Mouse (Mus musculus): ENCODE measurements around the gene Pakap. TPM values are rescaled to one million over a fixed set of nuclear protein-coding genes. Genes with fewer than 3 reads are reported as not detected.
"Not testable (repeated sequence)": the region's sequence is repeated elsewhere in the genome, so short reads cannot be mapped to it uniquely, and the experiment has no call there.

The Pakap gene
- polyA plus RNA-seq, 1 experiment from 2014 or later, result 21.1 TPM

DNA sequence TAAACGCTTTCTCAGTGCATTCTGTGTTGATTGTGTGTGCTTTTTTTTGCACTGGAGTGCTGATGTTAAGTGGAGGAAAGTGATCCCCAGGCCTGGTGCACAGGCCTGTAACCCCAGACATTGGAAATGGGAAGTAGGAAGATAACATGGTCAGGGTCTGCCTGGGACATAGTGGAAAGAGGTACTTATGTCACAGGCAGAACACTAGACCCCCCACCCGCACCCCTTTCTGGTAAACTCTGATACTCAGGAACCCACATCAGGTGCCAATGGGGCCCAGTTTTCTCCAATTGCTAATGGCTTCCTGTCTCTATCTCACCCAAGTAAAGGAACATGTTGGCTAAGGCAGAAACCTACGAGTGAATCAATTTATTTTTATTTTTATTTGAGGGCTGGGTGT, 316.5 kb downstream of the Pakap start:
- no peak overlapping the region for H3K9ac ChIP-seq (ENCODE audit: low read length)
- ATAC-seq (replicated peaks; ENCODE audit: low FRiP score) (no peak), DNase-seq (ENCODE audit: low spot score) (no peak)
- no peak overlapping the region for H3K27ac ChIP-seq (ENCODE audit: low read depth, low read length)
- no peaks in the 10 kb centered on the region for H3K36me3 ChIP-seq (ENCODE audit: control insufficient read depth, insufficient read depth, low read length)
- no peak overlapping the region for H3K4me2 ChIP-seq (ENCODE audit: low read depth, low read length, severe bottlenecking)
- no peak overlapping the region for H3K4me3 ChIP-seq (ENCODE audit: low read depth, low read length)
- H3K27me3 ChIP-seq (ENCODE audit: control insufficient read depth, insufficient read depth, low read length), result no peaks in the 10 kb centered on the region
- WGBS, result 81% methylated on average over 3 of the region's 3 CpGs
- H3K9me3 ChIP-seq (ENCODE audit: control insufficient read depth, low read length), result no peaks in the 10 kb centered on the region
- H3K4me1 ChIP-seq (replicated peaks; ENCODE audit: control insufficient read depth, insufficient read depth, low read length), result 0 out of 2 replicates have a peak, but pooled peaks cover 5% of the 10 kb centered on the region

DNA sequence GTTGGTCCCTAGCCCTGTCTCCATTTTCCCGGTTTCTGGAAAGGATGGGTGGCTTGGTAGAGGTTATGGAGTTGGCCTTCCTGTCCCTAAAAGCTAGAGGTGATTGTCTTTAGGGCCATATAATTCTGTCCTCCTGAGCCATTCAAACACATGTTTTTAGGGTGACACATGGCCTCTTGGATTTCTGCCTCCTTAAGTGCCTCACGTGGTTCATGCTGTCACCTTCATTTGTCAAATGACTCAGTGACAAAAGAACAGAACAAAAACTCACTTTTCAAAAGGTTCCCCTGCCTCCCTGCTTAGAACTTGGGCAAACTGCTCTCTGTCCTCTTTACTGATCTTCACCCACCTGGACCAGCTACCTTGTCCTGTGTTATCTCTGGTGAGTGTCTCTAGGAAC, 317.2 kb downstream of the Pakap start:
- Histone ChIP-seq H3K4me1 (replicated peaks; ENCODE audit: control insufficient read depth, insufficient read depth, low read length) (0 out of 2 replicates have a peak, but pooled peaks cover 3% of the 10 kb centered on the region), H3K27ac (ENCODE audit: low read depth, low read length) (no peak overlapping the region), H3K9ac (ENCODE audit: low read length) (no peak overlapping the region), H3K36me3 (ENCODE audit: control insufficient read depth, insufficient read depth, low read length) (no peaks in the 10 kb centered on the region), H3K9me3 (ENCODE audit: control insufficient read depth, low read length) (no peaks in the 10 kb centered on the region), H3K27me3 (ENCODE audit: control insufficient read depth, insufficient read depth, low read length) (no peaks in the 10 kb centered on the region), H3K4me2 (ENCODE audit: low read depth, low read length, severe bottlenecking) (no peak overlapping the region), H3K4me3 (ENCODE audit: low read depth, low read length) (no peak overlapping the region)
- DNase-seq (ENCODE audit: low spot score) (no peak), ATAC-seq (replicated peaks; ENCODE audit: low FRiP score) (no peak)
- WGBS, result 77% methylated on average over 2 of the region's 2 CpGs

DNA sequence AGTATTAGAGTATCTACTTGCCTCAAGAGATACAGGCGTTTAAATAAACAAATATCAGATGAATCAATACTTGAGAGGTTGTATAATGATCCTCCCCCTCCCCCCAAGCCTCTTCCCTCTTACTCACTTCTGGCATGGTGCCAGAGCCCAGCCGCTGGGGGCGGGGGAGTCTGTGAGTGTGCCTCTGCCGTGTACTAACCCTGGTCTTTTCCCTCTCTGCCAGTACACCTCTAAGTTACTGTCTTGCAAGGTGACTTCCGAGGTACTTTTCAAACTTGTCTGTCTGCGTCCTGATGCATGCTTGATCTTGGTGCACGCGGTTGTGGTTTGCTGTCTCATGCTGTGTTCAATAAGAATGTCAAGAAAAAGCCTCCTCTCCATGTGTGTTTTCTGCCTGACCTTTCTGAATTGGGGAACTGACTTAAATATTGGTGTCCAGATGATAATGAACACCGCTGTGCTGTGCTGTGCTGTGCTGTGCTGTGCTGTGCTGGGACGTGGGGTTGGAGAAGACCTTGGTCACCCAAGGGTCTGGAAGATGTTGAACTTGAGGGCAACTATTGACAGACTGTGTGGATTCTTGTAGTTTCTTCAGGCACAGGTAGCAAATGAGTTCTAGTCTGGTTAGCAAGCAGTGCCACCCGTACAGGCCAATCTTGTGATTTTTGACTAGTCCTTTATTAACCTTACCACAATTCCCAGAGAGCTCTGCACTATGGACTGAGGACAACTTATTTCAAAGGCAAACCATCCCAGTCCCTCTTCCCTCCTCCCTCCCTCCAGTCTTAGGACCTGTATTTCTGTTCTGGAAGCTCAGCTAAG, 318.3 kb downstream of the Pakap start:
- Histone ChIP-seq H3K9ac (ENCODE audit: low read length) (no peak overlapping the region), H3K36me3 (ENCODE audit: control insufficient read depth, insufficient read depth, low read length) (no peaks in the 10 kb centered on the region), H3K27ac (ENCODE audit: low read depth, low read length) (no peak overlapping the region), H3K4me3 (ENCODE audit: low read depth, low read length) (no peak overlapping the region), H3K9me3 (ENCODE audit: control insufficient read depth, low read length) (no peaks in the 10 kb centered on the region), H3K4me1 (replicated peaks; ENCODE audit: control insufficient read depth, insufficient read depth, low read length) (peaks cover 4% of the 10 kb centered on the region; the same call in 1 of the 2 replicates), H3K4me2 (ENCODE audit: low read depth, low read length, severe bottlenecking) (no peak overlapping the region), H3K27me3 (ENCODE audit: control insufficient read depth, insufficient read depth, low read length) (no peaks in the 10 kb centered on the region)
- DNase-seq (ENCODE audit: low spot score) (peak; percentile 67), ATAC-seq (replicated peaks; ENCODE audit: low FRiP score) (no peak)
- 77% methylated on average over 11 of the region's 11 CpGs for WGBS

DNA sequence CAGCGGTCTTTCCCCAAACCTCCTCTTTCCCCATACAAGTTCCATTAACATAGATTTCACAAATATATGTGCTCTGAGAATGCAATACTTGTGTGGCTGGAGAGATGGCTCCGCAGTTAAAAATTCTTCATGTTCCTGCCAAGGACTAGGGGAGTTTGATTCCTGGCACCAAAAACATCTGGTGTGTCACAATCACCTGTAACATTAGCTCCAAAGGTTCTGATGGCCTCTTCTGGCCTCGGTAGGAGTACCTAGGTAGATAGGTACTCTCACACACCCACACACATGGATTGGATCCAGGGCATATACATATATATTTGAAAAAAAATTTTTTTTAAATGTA, 318.9 kb downstream of the Pakap start:
- ATAC-seq (replicated peaks; ENCODE audit: low FRiP score) (no peak), DNase-seq (ENCODE audit: low spot score) (no peak)
- no peak overlapping the region for H3K9ac ChIP-seq (ENCODE audit: low read length)
- no peak overlapping the region for H3K4me2 ChIP-seq (ENCODE audit: low read depth, low read length, severe bottlenecking)
- WGBS, result 93% methylated on average over 3 of the region's 3 CpGs
- no peaks in the 10 kb centered on the region for H3K36me3 ChIP-seq (ENCODE audit: control insufficient read depth, insufficient read depth, low read length)
- H3K4me3 ChIP-seq (ENCODE audit: low read depth, low read length), result no peak overlapping the region
- peaks cover 8% of the 10 kb centered on the region; the same call in 1 of the 2 replicates for H3K4me1 ChIP-seq (replicated peaks; ENCODE audit: control insufficient read depth, insufficient read depth, low read length)
- H3K27me3 ChIP-seq (ENCODE audit: control insufficient read depth, insufficient read depth, low read length), result no peaks in the 10 kb centered on the region
- H3K9me3 ChIP-seq (ENCODE audit: control insufficient read depth, low read length), result no peaks in the 10 kb centered on the region
- H3K27ac ChIP-seq (ENCODE audit: low read depth, low read length), result no peak overlapping the region

DNA sequence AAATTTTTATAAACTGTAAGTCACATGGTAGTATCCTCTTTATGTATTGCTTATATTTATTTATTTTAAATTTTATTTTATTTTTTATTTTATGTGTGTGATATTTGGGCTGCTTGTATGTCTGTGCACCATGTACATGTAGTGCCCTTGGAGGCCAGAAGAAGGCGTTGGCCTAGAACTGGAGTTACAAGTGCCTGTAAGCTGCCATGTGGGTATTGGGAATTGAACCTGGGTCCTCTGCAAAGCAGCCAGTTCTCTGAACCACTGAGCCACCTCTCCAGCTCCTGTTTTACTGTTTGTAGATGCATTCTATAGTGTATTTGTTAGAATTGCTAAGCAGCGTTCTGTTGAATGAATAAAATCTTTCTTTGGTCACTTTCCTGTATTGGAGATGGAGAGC, 320.3 kb downstream of the Pakap start:
- Histone ChIP-seq H3K27me3 (ENCODE audit: control insufficient read depth, insufficient read depth, low read length) (no peaks in the 10 kb centered on the region), H3K36me3 (ENCODE audit: control insufficient read depth, insufficient read depth, low read length) (no peaks in the 10 kb centered on the region), H3K9me3 (ENCODE audit: control insufficient read depth, low read length) (no peaks in the 10 kb centered on the region), H3K9ac (ENCODE audit: low read length) (no peak overlapping the region), H3K4me3 (ENCODE audit: low read depth, low read length) (no peak overlapping the region), H3K27ac (ENCODE audit: low read depth, low read length) (no peak overlapping the region), H3K4me2 (ENCODE audit: low read depth, low read length, severe bottlenecking) (no peak overlapping the region), H3K4me1 (replicated peaks; ENCODE audit: control insufficient read depth, insufficient read depth, low read length) (peaks cover 9% of the 10 kb centered on the region; the same call in 1 of the 2 replicates)
- WGBS, result 93% methylated on average over 2 of the region's 2 CpGs
- DNase-seq (ENCODE audit: low spot score), result no peak
- no peak for ATAC-seq (replicated peaks; ENCODE audit: low FRiP score)

DNA sequence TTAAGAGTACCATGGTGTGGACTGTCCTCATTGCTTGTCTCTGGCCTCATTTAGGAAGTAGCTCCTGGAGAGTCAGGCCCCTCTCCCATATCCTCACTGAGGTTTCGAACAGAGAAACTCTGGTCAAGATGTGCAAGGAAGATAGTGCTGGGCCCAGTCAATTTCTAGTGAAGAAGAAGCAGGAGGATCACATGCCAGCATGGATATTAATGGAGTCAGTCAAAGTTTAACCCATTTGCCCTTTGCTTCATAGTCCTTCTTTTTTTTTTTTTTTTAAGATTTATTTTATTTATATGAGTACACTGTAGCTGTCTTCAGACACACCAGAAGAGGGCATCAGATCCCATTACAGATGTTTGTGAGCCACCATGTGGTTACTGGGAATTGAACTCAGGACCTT, 321.0 kb downstream of the Pakap start:
- not testable (repeated sequence) for H3K4me2 ChIP-seq (ENCODE audit: low read depth, low read length, severe bottlenecking); ATAC-seq (replicated peaks; ENCODE audit: low FRiP score); H3K4me3 ChIP-seq (ENCODE audit: low read depth, low read length); H3K4me1 ChIP-seq (replicated peaks; ENCODE audit: control insufficient read depth, insufficient read depth, low read length); DNase-seq (ENCODE audit: low spot score); H3K27ac ChIP-seq (ENCODE audit: low read depth, low read length); H3K9ac ChIP-seq (ENCODE audit: low read length); H3K27me3 ChIP-seq (ENCODE audit: control insufficient read depth, insufficient read depth, low read length); H3K9me3 ChIP-seq (ENCODE audit: control insufficient read depth, low read length); H3K36me3 ChIP-seq (ENCODE audit: control insufficient read depth, insufficient read depth, low read length)
- WGBS, result 96% methylated on average over 1 of the region's 1 CpGs

DNA sequence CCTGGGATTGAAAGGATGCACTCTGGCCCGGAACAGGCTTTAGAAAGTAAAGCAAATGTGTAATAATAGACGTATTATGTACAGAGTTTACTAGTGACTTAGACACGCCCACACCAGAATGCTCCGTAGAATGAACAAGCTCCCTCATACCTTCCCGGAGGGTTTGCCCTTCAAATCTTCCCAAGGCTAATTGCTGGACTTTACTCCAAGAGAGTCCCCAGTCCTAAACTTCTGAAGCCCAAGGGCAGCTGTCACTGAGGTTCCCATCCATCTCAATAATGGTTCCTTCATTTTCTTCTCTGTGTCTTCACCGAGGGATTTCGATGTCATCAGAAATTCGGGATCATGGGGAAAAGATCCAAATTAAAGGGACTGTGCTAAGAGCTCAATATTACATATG, 321.8 kb downstream of the Pakap start:
- no peaks in the 10 kb centered on the region for H3K9me3 ChIP-seq (ENCODE audit: control insufficient read depth, low read length)
- 85% methylated on average over 8 of the region's 8 CpGs for WGBS
- no peak overlapping the region for H3K4me2 ChIP-seq (ENCODE audit: low read depth, low read length, severe bottlenecking)
- H3K9ac ChIP-seq (ENCODE audit: low read length), result no peak overlapping the region
- no peak for DNase-seq (ENCODE audit: low spot score)
- H3K4me3 ChIP-seq (ENCODE audit: low read depth, low read length), result no peak overlapping the region
- H3K27ac ChIP-seq (ENCODE audit: low read depth, low read length), result no peak overlapping the region
- no peak for ATAC-seq (replicated peaks; ENCODE audit: low FRiP score)
- no peaks in the 10 kb centered on the region for H3K36me3 ChIP-seq (ENCODE audit: control insufficient read depth, insufficient read depth, low read length)
- H3K4me1 ChIP-seq (replicated peaks; ENCODE audit: control insufficient read depth, insufficient read depth, low read length), result peaks cover 9% of the 10 kb centered on the region; the same call in 1 of the 2 replicates
- H3K27me3 ChIP-seq (ENCODE audit: control insufficient read depth, insufficient read depth, low read length), result no peaks in the 10 kb centered on the region

DNA sequence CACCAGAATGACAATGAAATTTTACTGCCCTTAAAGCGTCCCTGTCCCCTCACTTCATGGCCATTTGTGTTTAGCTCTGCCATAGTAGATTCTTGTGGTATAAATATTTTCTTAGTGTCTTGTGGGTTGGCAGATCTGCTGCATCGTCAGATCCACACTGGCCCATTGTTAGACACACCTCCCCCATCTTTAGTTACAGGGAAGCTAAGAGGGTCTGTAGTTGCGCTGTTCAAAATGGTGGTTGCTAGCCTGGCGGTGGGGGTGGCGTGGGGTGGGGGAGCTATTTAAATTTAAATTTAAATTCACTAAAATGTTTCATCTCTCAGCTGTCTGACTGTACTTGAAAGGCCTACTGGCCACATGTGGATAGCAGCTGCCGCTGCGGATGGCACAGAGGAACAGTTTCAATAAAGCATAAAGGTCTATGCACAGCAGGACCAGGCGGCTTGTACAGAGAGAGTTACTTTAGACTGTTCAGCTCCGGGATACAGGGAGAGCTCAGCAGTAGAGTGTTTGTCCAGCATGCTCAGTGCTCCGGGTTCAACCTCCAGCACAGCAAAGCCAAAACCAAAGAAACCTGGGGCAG, 324.1 kb downstream of the Pakap start:
- H3K9ac ChIP-seq (ENCODE audit: low read length), result no peak overlapping the region
- peaks cover 9% of the 10 kb centered on the region; the same call in 1 of the 2 replicates for H3K4me1 ChIP-seq (replicated peaks; ENCODE audit: control insufficient read depth, insufficient read depth, low read length)
- 60% methylated on average over 10 of the region's 10 CpGs for WGBS
- H3K27ac ChIP-seq (ENCODE audit: low read depth, low read length), result no peak overlapping the region
- peak; percentile 51; the same call in 1 of the 2 replicates for ATAC-seq (replicated peaks; ENCODE audit: low FRiP score)
- DNase-seq (ENCODE audit: low spot score), result no peak
- H3K4me3 ChIP-seq (ENCODE audit: low read depth, low read length), result no peak overlapping the region
- no peaks in the 10 kb centered on the region for H3K36me3 ChIP-seq (ENCODE audit: control insufficient read depth, insufficient read depth, low read length)
- no peaks in the 10 kb centered on the region for H3K27me3 ChIP-seq (ENCODE audit: control insufficient read depth, insufficient read depth, low read length)
- H3K9me3 ChIP-seq (ENCODE audit: control insufficient read depth, low read length), result no peaks in the 10 kb centered on the region
- no peak overlapping the region for H3K4me2 ChIP-seq (ENCODE audit: low read depth, low read length, severe bottlenecking)
